Mouse (Mus musculus) lung, postnatal 10 days (tissue): Measurements from ENCODE around the gene Cog8.

ENCODE experiments used
- DNase-seq: peaks from one replicate; pipeline ENCODE4 v3.0.0; 2021

Gene Cog8

DNA sequence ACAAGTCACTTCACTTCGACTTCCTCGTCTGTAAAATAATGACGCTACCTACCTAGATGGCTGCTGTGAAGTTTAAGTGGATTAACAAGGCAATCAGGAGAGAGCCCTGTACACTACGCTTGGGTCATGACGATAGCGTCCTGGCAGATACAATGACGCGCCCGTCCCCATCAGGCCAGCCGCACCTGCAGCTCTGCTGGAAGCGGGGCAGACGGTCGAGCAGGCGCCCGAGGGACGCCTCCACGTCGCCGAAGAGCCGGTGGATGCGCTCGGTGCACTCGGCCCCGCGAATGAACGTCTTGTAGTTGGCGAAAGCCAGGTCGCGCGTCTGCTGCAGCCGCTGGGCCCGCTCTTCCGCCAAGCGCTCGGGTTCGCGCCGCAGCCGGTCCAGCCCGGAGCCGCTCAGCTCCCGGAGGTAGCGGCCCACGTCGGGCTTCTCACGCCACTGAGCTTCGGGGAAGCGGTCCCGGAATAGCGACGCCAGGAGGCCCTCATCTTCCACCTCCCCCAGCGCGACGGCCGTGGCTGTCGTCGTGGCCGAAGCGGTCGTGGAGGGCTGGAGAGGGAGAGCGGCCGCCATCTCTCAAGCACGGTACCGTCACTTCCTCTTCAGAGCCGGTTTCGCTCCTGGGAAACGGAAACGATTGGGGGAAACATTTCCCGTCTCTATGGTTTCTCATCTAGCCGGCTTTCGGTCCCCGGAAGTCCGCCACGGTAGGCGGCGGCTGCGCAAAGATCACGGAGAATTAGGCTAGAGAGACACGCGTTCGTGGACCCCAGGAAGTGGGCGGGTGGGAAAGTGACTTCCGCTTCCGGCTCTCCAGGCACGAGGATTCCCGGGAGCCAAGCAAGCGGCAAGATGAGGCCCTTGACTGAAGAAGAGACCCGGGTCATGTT lies at the start of gene Cog8, which contains the start of gene Nip7:
Gene Cog8, minus strand, starts transcription at position 614 of the 897 bp plus-strand sequence.
Gene Nip7, plus strand, starts transcription at position 802 of the 897 bp plus-strand sequence.
- DNase-seq, result peak; percentile 98

- peak; percentile 88 for DNase-seq
Measured at GRCm38 (mm10) chr8:107104547-107104946, 48.1 kb upstream of the Cog8 start.

DNA sequence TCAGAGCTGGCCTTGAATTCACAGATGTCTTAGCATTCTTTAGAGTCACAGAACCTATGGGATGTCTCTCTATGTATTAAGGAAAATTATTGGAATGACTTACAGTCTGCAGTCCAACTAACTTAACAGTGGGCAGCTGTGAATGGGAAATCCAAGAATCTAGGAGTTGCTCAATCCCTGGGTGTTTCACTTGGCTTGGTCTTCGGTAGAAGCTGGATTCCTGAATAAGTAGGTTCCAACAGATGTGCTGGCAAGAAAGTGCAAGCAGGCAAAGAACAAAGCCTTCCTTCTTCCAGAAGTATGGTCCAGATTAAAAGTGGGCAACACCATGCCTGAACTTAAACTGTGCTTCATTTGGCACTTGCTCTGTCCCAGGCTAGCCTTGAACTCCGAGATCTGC lies 44.1 kb upstream of the Cog8 start:
- DNase-seq, result no peak

GRCm38 (mm10) chr8:107096366-107097036 lies 40.0 kb upstream of the Cog8 start, which contains the start of gene Terf2:
Gene Terf2 (minus strand): TSS chr8:107096547.
- peak; percentile 96 for DNase-seq

GRCm38 (mm10) chr8:107095717-107096365 lies 39.4 kb upstream of the Cog8 start:
- no peak for DNase-seq

DNA sequence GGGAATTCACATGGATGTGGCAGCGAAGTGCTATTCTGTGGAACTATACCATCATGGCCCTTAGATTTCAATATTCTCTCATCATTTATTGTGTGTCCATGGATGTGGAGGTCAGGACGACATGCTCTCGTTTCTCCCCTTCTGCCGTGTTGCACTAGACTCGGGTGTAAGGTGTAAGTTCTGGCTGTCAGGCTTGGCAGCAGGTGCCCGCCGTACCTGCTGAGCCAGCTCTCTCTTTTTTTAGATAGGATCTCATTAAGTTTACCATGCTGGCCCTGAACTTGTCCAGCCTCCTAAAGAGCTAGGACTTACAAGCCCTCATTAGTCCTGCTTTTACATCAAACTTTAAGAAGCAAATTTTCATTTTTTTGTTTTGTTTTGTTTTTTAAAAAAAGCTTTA lies 34.0 kb upstream of the Cog8 start:
- no peak for DNase-seq

DNA sequence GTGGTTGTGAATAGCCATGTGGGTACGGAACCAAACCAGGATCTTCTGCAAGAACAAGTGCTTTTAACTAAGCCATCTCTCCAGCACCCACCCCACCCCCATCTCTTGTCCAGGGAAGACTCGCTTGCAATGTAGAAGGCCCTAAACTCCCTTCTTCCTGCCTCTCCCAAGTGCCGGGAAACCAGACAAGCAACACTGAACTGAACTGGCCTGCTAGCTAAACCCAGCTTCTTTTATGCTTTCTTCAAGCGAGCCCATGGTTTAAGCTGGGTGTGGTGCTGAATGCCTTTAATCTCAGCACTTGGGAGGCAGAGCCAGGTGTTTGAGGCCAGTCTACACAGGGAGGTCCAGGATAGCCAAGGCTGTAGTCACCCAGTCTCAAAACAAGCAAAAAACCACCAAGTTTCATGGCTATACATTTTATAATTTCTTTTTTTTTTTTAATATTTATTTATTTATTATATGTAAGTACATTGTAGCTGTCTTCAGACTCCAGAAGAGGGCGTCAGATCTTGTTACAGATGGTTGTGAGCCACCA lies 32.1 kb upstream of the Cog8 start:
- no peak for DNase-seq

- no peak for DNase-seq
Measured at GRCm38 (mm10) chr8:107086018-107086417, 29.5 kb upstream of the Cog8 start.

DNA sequence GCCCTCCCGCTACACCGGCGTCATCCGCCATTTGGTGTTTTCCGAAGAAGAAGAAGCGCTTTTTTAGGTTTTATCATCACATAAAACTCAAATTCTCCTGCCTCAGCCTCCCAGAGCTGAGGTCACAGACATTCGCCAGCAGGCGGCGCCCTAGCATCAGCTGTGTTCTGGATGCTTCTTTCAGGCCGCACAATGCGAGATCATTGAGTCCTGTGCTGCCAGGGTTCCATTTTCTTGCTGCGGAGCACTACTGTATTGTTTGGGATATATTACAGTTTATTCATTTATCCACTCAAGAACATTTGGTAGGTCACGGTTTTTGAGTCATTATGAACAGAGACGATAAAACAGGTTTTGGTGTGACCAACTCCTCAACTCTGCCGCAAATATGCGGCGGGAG lies 28.9 kb upstream of the Cog8 start:
- no peak for DNase-seq

- DNase-seq, result no peak
Measured at GRCm38 (mm10) chr8:107076239-107076888, 19.9 kb upstream of the Cog8 start.

GRCm38 (mm10) chr8:107074128-107074527 lies 17.6 kb upstream of the Cog8 start:
- DNase-seq, result no peak

DNA sequence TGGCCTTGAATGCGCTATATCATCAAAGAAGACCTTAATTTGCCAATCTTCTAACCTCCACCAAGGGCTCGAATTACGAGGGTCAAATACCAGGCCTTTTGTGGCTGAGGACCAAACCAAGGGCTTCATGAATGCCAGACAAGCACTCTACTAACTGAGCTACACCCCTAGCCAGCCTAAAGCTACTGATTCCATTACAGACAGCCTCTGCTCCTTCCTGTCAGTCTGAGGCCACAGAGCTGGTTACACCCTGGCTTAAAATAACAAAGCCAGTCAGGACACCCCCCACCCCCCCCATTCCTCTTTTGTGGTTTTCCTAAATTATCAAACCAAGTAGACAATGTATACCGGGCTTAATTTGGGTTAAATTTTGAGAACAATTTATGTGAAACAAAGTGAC lies 17.2 kb upstream of the Cog8 start:
- no peak for DNase-seq

- DNase-seq, result peak; percentile 67
Measured at GRCm38 (mm10) chr8:107065511-107066496, 9.3 kb upstream of the Cog8 start, which contains the start of gene Tmed6. Gene Tmed6 (minus strand): TSS chr8:107065644.

DNA sequence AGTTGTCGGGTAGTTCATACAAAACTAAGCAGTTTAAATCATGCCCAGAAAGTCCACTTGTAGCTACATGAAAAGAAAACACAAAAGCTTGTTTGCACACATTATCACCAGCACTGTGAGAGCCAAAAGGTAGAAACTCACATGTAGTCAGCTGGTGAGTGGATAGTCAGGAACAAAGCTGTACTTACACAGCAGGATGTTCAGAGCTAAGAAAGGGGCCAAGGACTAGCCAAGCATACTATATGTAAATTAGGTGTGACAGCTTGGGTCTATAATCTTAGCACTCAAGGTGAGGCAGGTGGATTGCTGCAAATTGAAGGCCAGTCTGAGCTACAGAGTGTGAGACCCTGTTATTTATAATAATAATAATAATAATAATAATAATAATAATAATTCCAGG lies 6.1 kb upstream of the Cog8 start:
- no peak for DNase-seq

- no peak for DNase-seq
Measured at GRCm38 (mm10) chr8:107056973-107057369, 482 bp upstream of the Cog8 start.

GRCm38 (mm10) chr8:107052046-107052445 lies 4.4 kb downstream of the Cog8 start:
- no peak for DNase-seq

GRCm38 (mm10) chr8:107049480-107049879 lies 7.0 kb downstream of the Cog8 start:
- DNase-seq, result no peak

- DNase-seq, result peak; percentile 85
Measured at GRCm38 (mm10) chr8:107048061-107048941, 8.2 kb downstream of the Cog8 start, which contains the start of gene Pdf. Gene Pdf (minus strand): TSS chr8:107048614.

GRCm38 (mm10) chr8:107046976-107047375 lies 9.5 kb downstream of the Cog8 start:
- DNase-seq, result no peak

DNA sequence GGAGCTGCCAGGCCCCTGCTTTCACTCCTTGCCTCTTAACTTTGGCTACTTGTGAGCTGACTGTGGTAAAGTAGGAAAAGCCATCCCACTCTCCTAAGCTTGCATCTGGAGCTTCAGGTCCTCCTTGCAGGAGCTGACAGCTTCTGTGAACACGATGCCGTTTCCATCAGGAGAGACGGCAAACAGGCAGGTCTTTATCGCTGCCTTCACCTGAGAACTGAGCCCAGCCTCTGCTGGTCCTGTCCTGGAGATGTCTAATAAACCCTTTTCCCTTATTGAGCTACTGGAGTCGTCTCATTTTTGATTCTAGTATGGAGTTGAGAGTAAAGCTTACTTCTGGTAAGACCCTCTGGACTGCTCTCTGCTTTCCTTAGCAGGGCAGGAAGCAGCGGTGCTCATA lies 11.0 kb downstream of the Cog8 start:
- no peak for DNase-seq
